Mouse (Mus musculus): ENCODE data around the gene Ubc.

Gene Ubc

DNA sequence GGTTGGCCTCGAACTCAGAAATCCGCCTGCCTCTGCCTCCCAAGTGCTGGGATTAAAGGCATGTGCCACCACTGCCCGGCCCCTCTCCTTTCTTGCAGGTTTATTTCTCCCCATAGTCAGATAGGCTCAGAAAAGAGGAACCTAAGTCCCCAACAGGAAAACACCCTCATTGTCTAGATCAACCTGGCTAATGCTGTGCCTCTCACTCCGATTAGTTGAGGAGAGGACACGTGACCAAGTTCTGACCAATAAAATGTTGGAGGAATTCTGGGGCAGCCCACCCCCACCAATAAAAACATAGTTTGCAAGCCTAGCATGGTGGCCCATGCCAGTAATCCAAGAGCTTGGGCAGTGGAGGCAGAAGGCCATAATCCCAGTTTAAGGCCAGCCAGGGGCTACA lies 38.1 kb downstream of the Ubc start:
- no peak for DNase-seq (ENCODE audit: low spot score in 2 of 2)

DNA sequence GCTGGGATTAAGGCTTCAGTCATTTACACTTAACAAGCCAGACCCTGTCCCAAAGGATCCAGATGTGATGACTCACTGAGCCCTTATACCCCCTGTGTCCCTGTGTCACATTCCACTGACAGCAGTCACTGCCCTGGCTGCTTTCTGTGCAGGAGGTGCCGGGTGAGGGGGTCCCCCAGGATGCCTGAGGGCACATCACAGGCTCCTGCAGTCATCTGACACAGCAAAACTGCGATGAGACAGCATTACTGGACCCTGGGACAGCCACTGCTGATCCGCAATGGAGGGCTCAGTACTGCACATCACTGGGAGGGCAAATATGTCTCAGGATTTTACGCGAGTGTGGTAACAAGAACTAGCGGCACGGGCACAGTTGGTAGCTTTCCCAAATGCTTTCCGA lies 38.9 kb downstream of the Ubc start:
- DNase-seq (ENCODE audit: low spot score in 2 of 2), result no peak

DNA sequence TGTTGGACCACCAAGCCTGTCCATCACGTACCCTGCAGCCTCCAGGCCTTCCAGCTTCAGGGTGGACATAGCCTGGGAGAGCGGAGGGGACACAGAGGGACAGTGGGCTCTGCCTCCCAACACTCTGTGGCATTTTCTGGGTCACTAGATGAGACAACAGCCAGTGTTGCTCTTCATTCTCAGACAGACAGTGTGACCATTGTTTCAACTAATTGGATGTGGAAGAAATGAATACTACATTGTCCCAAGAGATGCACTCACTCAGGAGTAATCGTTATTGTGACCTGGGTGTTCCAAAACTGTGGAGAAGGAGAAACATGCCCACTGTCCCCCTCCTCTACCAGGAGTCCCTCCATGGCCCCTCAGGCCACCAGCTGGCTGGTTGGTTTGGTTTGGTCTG lies 40.6 kb downstream of the Ubc start:
- no peak for DNase-seq (ENCODE audit: low spot score in 2 of 2)

DNA sequence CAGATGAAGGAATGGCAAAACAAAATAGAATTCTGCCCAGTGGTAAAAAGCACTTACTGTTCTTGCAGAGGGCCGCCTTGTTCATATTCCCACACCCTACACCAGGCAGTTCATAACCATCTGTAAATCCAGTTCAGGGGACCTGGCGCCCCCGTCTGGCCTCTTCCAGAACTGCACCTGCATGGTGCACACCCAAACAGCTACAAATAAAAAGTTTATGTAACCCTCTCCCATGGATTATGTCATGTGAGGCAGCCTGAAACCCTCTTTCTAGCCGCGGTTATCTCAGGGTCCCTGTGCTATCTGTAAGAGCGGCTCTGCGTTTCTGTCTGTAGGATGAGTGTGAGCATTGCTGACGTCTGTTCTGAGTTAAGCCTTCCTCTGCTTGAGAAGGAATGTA lies 41.5 kb downstream of the Ubc start:
- DNase-seq (ENCODE audit: low spot score in 2 of 2), result peak; percentile 46 to 66

DNA sequence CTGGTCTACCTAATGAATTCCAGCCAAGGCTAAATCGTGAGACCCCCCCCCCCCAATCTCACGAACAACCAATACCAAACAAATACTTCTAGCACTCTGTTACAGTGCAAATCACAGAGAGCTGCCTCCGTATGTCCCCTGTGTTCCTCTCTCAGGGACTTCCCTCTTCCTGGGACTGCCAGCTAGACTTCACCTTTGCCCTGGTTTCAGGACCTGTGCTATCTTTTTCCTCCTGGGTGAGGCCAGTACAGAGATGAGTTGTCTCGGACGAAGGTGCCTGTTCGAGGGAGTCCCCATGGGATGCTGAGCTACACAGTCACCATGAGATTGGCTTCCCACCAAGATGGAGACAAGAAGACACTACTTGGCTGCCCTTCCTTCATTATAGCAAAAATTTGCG lies 41.9 kb downstream of the Ubc start:
- no peak for DNase-seq (ENCODE audit: low spot score in 2 of 2)

DNA sequence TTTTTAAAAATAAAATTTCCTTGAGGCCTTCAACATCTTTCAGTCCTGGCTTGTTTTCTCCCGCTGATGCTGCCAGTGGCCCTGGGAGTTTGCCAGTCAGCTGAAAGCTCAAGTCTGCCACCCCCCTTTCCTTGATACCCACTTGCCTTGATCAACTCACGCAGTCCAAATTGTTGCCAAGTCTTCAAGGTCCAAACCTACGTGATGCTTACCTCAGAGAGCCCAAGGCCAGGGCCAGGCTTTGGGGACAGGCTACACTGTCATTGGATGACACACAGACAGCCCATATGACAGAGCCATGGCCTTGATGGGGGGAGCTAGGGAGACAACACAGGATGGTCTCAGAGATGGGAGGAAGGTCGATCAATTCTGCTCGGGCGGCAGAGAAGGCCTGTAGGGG lies 45.7 kb downstream of the Ubc start:
- no peak for DNase-seq (ENCODE audit: low spot score in 2 of 2)

DNA sequence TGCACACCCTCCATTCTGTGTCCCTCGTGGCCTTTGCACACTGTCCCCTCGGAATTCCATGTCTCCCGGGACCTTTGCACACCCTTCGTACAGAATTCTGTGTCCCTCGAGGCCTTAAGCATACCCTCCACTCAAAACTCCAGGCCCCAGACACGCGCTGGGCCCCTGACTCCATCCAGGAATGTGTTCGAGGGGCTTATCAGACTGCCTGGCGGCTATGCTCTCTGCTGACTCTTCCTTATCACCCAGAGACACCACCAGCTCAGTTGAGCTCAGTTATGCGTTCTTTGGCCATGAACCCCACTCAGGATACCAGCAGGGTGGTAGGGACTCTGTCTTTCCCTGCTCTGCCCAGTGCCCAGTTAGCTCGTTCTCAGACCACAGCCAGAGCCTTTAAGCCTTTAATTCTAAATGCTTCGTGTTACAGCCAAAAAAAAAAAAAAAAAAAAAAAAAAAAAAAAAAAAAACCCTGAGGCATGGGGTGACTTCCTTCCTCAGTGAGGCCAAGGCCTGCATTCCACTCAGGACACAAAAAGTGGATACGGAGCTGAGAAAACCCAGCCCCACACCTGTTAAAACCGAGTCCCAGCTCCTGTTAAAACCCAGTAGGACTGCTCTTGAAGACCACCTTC lies 48.4 kb downstream of the Ubc start:
- DNase-seq (ENCODE audit: low spot score in 2 of 2), result no peak

DNA sequence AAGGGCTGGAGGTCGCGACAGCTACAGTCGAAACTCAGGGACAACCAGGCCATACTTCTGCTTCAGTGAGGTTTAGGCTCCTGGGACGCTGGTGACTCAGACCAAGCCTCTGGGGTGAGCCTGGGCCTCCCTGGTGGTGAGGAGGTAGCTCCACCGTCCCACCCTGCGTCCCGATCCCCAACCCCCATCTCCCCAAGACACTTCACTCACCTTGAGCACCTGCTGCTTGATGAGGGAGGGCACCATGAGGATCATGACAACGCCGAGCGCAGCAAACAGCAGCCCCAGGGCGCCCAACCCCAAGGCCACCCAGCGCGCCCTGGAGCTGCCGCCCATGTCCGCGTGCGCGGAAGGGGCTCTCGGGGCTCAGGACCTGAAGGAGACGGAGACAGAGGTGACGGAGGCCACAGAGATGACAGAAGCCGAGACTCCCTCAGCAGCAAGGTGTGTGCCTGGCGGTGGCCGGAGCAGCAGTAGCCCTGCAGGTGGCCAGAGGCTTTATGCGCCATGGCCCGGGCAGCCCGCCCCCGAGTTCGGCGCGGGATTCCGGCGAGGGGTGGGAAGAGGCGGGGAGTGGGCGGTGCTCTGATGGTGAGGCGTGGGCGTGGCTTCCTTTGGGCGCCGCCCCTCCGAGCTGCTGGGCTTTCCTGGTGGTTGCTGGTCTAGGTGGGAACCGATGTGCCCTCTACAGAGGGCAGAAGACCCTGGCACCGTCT lies 49.3 kb downstream of the Ubc start, which contains the start of gene Scarb1:
TSS of gene Scarb1 (minus strand) at position 548 of the 716 bp plus-strand sequence.
- peak; percentile 85 to 87 for DNase-seq (ENCODE audit: low spot score in 2 of 2)

DNA sequence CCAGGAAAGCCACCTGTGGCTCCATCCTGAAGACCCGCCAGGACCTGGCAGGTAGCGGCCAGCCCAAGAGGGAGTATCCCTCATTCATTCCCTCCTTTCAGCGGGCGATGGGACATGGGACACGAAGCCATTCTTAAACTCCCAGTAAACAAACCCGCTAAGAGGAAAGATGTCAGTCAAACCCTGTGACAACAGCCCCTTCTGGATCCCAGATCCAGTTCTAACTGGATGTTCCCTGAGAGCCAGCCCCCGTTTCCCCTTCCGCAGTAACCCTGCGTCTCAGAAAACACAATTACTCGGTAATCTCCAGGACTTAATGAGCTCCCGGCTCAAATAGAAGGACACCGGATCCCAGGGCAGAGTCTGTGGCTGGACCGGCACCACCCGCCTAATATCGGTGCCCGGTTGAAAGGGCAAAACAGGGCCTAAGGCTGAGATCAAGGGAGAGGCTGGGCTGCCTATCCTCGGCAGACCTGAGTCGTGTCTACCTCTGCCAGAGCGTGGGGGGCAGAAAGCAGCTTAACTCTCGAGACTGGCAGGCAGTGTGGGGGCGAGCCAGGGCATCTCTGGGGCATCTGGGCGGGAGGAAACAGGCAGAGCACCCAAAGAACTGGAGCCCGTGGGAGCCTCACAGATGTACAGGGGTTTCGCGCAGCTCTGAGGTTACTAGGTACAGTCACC lies 50.0 kb downstream of the Ubc start:
- DNase-seq (ENCODE audit: low spot score in 2 of 2), result peak in 1 of 2 experiments; percentile 14

DNA sequence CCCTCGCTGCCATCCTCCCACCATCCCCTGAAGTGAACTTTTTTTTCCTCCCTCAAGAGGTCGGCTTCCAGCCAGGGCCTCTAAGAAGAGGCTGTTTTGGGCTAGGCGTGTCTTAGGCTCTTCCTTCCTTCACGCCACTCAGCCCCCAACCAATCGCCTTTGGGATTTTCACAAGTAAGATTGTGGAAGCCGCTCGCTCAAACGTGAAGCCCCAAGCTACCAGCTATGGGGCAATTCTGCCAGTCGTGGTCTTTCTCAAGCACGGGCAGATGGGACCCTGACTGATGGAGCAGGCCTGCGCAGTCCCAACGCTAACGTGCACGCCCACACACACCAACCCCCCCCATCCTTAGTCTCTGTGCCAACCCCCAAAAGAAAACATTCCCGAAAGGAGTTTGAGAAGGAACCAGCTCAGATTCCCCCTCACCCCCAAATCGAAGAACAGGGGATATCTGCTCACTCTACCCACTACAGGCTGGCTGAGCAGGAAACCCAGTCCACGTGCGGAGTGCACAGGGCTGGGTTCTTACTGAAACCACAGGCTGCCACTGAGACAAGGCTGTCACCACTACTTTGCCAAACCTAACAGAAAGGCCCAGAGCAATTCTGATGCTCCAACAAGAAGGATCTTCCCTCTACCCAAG lies 50.8 kb downstream of the Ubc start:
- no peak for DNase-seq (ENCODE audit: low spot score in 2 of 2)

DNA sequence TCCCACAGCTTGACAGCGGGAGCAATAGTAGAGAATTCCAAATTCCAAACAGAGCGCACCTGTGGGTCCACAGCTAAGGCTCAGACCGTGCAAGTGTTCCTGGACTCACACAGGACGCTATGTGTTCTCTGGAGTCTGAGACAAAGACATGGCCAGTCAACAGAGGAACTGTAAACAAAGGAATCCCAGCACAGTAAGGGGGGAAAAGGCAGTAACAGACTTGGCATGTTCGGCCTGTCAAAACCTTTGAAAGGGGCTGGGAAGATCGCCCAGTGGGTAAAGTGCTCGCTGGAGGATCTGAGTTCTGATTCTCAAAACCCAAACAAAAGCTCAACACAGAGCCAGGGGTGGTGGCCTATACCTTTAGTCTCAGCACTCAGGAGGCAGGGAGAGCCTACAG lies 52.5 kb downstream of the Ubc start:
- no peak for DNase-seq (ENCODE audit: low spot score in 2 of 2)

DNA sequence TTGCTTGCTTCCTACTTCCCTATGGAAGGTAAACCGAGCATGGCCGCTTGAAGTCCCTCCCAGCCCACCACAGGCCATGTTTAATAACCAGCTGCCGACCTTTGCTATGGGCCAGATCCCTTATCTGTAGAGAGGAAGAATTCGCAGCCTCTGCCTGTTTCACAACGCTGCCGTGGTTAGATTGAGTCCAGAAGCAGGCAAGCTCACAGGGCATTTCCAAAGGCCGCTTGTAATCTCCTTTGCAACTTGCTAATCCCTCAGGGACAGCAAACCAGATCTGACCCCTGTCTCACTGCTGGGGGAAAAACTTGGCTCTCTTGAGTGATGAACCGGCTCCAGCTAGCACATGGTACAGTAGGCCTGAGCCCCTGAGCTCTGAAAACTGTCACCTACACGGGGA lies 53.0 kb downstream of the Ubc start:
- no peak for DNase-seq (ENCODE audit: low spot score in 2 of 2)
